Mouse (Mus musculus) liver (tissue): ENCODE results near the gene Trim41.
"Not testable (repeated sequence)": the region's sequence is repeated elsewhere in the genome, so short reads cannot be mapped to it uniquely, and the experiment has no call there.

Experiments
- DNase-seq: peaks from one replicate; pipeline ENCODE4 v3.0.0-alpha.2; 2020; ENCODE audit warnings: mixed read lengths

Gene Trim41

DNA sequence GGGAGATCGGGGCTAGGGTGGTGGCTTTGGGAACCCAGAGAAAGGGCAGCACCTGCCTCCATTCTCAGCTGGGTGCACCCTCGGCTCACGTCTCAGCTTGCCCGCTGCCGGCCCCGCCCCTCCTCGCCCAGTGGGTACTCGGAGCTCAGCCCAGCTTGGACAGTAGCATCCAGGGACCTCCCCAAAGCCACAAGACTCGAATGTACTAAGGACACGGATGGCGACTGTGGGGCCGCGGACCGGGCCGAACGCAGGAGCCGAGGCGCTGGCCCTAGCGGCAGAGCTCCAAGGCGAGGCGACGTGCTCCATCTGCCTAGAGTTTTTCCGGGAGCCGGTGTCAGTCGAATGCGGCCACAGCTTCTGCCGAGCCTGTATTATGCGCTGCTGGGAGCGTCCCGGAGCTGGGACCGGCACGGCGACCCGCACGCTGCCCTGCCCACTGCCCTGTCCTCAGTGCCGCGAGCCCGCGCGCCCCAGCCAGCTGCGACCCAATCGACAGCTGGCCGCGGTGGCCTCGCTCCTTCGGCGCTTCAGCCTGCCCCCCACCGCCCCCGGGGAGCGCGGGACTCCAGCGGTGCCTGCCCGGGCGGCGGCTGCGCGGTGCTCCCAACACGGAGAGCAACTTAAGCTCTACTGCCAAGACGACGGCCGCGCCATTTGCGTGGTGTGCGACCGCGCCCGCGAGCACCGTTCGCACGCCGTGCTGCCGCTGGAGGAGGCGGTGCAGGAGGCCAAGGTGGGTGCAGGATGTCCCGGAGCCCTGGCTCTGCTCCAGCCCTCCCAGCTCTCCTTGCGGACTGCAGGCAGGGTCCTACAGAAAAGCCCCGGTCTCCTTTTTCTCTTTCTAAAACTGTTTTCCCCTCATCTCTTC, 20.4 kb upstream of the Trim41 start:
- DNase-seq: peak; percentile 52

- DNase-seq: no peak
Observed at GRCm38 (mm10) chr11:48836990-48837309, 19.8 kb upstream of the Trim41 start.

DNA sequence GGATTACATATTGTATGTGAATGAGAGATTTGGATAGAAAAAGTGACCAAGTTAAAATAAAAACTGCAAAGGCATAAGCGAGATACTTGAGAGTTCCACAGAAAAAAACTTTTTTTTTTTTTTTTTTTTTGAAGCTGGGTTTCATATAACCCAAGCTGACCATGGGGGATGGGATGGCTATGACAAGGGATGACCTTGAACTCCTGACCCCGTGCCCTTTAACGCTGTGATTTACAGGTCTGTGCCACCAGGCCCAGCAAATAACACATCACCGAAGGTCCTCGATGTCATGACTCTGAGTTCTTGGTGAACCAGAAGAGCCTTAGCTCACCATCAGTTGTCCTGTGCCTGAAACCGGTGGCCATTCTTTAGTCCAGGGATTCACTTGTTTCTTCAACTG, 18.8 kb upstream of the Trim41 start:
- DNase-seq: no peak

GRCm38 (mm10) chr11:48833731-48834639, 16.8 kb upstream of the Trim41 start:
- DNase-seq: peak; percentile 92

- peak; percentile 40 for DNase-seq
Observed at GRCm38 (mm10) chr11:48833078-48833730, 16.1 kb upstream of the Trim41 start.

DNA sequence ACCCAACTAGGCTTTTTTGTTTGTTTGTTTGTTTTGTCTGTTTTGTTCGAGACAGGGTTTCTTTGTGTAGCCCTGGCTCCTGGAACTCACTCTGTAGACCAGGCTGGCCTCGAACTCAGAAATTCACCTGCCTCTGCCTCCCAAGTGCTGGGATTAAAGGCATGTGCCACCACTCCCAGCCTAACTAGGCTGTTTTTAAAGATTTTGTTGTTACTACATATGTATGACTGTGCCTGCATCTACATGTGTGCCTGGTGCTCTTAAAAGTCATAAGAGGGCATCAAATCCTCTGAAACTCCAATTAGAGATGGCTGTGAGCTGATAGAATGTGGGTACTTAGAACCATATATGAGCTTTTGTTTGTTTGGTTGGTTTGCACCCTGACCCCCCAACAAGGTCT, 14.1 kb upstream of the Trim41 start:
- DNase-seq: no peak

GRCm38 (mm10) chr11:48830279-48830678, 13.1 kb upstream of the Trim41 start:
- DNase-seq: no peak

GRCm38 (mm10) chr11:48827926-48828325, 10.8 kb upstream of the Trim41 start:
- DNase-seq: no peak

GRCm38 (mm10) chr11:48826752-48827096, 9.6 kb upstream of the Trim41 start:
- no peak for DNase-seq

GRCm38 (mm10) chr11:48825979-48826751, 9.0 kb upstream of the Trim41 start, which contains the start of the genes Trim7 and Gm12184:
Gene Trim7 (plus strand): TSS chr11:48826140.
Gene Gm12184 (minus strand): TSS chr11:48826655.
- not testable (repeated sequence) for DNase-seq

DNA sequence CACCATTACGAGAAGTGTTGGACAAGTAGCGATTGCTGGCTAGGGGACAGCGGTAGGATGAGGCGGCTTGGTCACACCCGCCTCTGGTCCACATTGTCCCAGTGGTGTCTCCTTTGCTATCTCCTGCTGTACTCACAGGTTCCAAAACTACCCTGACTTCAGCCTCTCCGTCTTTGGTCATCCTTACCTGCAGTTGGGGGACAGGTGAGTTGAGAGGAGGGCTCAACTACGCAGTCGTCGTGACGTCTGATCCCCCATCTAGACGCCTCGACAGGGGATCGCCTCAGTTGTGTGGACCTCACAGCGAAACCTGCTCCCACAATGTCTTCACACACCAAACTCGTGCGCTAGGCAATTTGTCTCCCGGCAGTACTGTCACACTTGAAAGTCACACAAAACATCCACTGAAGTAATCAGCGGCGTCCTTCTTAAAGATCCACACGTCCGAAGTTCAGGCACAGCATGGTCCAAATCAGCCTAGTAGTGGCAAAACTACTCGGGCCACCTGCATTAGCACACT, 7.2 kb upstream of the Trim41 start:
- DNase-seq: no peak

DNA sequence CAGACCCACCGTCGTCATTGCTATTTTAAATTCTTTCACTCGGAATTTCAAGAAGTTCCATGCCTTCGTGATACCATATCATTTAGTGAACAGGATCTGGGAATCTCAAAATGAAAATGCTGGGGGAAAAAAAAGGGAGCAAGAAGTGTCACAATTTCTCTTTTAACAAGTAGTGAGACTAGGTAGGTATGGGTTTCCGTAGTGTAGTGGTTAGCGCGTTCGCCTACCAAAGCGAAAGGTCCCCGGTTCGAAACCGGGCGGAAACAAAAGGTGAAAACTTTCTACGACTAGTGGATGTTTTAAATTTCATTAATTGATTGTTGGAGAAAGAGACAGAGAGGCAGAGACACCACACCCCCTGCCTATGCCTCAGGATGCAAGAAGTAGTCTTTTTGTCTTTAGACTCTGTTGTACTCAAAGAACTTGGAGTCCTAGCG, 6.4 kb upstream of the Trim41 start:
- DNase-seq: peak; percentile 87

DNA sequence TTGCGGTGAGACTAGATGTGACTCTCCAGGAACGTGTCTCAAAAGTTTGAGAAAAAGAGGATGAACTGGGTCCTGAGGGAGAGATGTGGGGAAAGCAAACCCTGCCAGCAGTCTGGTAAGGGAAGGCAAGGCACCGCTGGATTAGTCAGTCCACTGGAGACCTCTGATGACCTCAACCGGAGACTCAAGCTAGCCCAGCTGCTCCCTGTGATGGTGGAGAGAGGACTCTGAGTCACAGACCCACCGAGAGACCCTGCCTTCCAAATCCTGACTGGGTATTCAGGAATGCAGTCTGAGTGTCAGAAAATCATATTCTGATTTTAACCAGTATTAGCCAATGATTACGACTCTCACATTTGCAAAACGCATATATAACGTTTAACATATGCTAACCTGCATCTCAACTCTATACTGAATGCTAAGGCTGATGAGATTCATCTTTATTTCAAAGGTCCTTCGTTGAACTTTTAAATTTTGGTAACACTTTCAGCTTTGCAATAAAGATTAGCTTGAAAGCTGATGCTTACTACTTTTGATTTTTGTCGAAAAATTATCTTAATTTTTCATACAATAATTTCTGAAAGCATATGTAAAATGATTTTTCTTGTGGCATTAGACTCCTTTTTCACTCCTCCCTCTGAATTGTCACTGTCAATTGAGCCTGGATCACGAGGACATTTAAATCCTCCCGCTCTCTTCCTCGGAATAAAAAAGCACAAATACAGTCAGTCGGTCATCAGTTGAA, 5.8 kb upstream of the Trim41 start:
- DNase-seq: no peak

DNA sequence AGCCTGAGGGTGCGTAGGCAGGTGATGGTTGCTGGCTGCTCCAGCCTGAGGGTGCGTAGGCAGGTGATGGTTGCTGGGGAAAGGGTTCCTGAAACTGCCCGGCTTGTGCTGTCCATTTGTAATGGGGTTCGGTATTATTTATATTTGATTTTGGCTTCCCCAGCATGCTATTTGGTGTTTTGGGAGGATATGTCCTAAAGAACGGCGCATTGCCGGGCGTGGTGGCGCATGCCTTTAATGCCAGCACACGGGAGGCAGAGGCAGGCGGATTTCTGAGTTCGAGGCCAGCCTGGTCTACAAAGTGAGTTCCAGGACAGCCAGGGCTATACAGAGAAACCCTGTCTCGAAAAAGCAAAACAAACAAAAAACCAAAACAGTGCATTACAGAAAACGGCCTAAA, 4.1 kb upstream of the Trim41 start:
- not testable (repeated sequence) for DNase-seq

GRCm38 (mm10) chr11:48820308-48820674, 3.1 kb upstream of the Trim41 start:
- DNase-seq: no peak

DNA sequence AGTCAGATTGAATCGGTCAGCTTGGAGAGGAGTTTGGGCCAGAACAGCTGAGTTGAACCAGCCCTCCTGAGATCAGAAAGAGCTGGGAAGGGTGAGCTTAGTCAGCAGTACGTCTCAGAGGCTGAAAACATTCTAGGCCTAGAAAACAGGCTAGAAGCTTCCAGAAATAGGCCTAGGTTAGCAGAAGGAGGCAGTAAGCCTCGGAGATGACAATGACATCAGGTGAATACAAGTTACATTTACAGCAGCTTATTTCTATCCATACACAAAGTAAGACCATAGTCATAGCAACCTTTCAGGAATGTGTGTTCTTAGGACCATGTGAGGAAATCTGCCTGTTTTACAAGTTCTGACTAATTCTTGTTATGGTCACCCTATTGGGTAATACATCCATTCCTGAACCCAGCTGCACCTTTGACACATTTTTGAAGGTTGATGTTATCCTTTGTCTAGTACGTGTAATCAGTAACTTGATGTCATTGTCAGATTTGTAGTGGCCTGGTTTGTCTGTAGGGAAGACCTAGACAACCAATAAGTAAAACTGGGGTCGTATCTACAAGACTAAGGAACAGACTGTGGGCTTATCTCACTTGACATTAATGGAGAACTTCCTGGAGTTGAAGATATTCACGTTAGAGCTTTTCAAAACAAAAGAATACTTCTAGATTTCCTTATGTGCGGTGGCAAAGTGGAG, 2.6 kb upstream of the Trim41 start:
- DNase-seq: no peak

DNA sequence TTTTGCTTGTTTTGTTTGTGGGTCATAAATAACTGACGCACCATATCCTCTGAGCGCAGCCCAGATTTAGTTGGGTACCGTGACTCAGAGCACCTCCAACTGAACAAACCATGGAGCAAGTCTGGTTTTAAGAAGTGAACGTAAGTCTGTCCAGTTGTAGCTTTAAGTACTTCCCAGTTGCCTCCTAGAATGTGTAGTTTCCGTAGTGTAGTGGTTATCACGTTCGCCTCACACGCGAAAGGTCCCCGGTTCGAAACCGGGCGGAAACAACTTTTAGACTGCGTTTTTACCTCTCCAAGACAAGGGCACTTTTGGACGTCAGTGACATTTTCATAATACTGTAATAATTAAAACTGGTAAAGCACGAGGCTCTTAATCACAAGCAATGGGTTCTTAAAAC, 1.2 kb upstream of the Trim41 start:
- DNase-seq: peak; percentile 89

GRCm38 (mm10) chr11:48817794-48818193, 641 bp upstream of the Trim41 start:
- DNase-seq: no peak

GRCm38 (mm10) chr11:48816281-48816781, 822 bp downstream of the Trim41 start:
- DNase-seq: peak; percentile 32

GRCm38 (mm10) chr11:48815851-48816250, 1.3 kb downstream of the Trim41 start:
- no peak for DNase-seq

DNA sequence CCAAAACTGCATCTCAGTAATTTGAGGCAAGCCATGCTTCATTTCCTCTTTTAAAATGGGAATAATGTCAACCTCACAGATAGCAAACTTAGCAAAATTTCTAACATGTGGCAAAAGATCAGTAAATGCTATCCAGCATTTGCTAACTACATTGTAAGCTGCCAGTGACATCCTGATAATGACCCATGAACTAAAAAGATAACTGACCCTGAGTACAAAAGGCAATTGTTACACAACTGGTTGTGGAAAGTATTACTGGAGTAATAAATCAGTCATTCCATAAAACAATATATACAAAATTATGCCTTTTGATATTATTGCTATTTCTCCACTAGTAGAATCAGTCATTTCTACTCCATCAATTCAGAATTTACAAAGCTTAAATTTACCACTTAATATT, 3.4 kb downstream of the Trim41 start:
- DNase-seq: no peak
